Mouse (Mus musculus): ENCODE data around the gene Cab39l. TPM values are rescaled to one million over a fixed set of nuclear protein-coding genes. Genes with fewer than 3 reads are reported as not detected.

Cab39l gene
- polyA plus RNA-seq, 1 experiment from 2014 or later = 26.5 TPM

- peaks cover 5% of the 10 kb centered on the region for H3K4me1 ChIP-seq (ENCODE audit: control insufficient read depth, insufficient read depth, low read length)
- ATAC-seq (ENCODE audit: low FRiP score, low TSS enrichment) (no peak), DNase-seq (no peak)
- no peaks in the 10 kb centered on the region for H3K27me3 ChIP-seq (ENCODE audit: control insufficient read depth, insufficient read depth, low read length)
- no peak overlapping the region for H3K4me2 ChIP-seq (ENCODE audit: low read length)
- H3K36me3 ChIP-seq (ENCODE audit: control insufficient read depth, insufficient read depth, low read length) = no peaks in the 10 kb centered on the region
- H3K27ac ChIP-seq (replicated peaks; ENCODE audit: low read depth, low read length) = no peak overlapping the region
- H3K4me3 ChIP-seq (replicated peaks; ENCODE audit: low read depth, low read length) = no peak overlapping the region
- no peak overlapping the region for H3K9ac ChIP-seq (replicated peaks; ENCODE audit: low read length)
- H3K9me3 ChIP-seq (ENCODE audit: control insufficient read depth, low read length) = no peaks in the 10 kb centered on the region
Observed at GRCm38 (mm10) chr14:59435206-59435605, 5.6 kb upstream of the Cab39l start.

- Histone ChIP-seq H3K9ac (replicated peaks; ENCODE audit: low read length) (no peak overlapping the region), H3K9me3 (ENCODE audit: control insufficient read depth, low read length) (no peaks in the 10 kb centered on the region), H3K4me1 (ENCODE audit: control insufficient read depth, insufficient read depth, low read length) (peaks cover 5% of the 10 kb centered on the region), H3K4me3 (replicated peaks; ENCODE audit: low read depth, low read length) (no peak overlapping the region), H3K36me3 (ENCODE audit: control insufficient read depth, insufficient read depth, low read length) (no peaks in the 10 kb centered on the region), H3K27ac (replicated peaks; ENCODE audit: low read depth, low read length) (no peak overlapping the region), H3K27me3 (ENCODE audit: control insufficient read depth, insufficient read depth, low read length) (no peaks in the 10 kb centered on the region), H3K4me2 (ENCODE audit: low read length) (no peak overlapping the region)
- WGBS = 91% methylated on average over 3 of the region's 3 CpGs
- DNase-seq = no peak
- ATAC-seq (ENCODE audit: low FRiP score, low TSS enrichment) = no peak
Observed at GRCm38 (mm10) chr14:59437398-59437797, 3.4 kb upstream of the Cab39l start.

GRCm38 (mm10) chr14:59438505-59438904 lies 2.3 kb upstream of the Cab39l start:
- H3K4me2 ChIP-seq (ENCODE audit: low read length) = no peak overlapping the region
- DNase-seq (no peak), ATAC-seq (ENCODE audit: low FRiP score, low TSS enrichment) (no peak)
- WGBS = 95% methylated on average over 2 of the region's 2 CpGs
- H3K9ac ChIP-seq (replicated peaks; ENCODE audit: low read length) = no peak overlapping the region
- H3K4me3 ChIP-seq (replicated peaks; ENCODE audit: low read depth, low read length) = no peak overlapping the region
- H3K36me3 ChIP-seq (ENCODE audit: control insufficient read depth, insufficient read depth, low read length) = no peaks in the 10 kb centered on the region
- H3K27me3 ChIP-seq (ENCODE audit: control insufficient read depth, insufficient read depth, low read length) = no peaks in the 10 kb centered on the region
- H3K27ac ChIP-seq (replicated peaks; ENCODE audit: low read depth, low read length) = no peak overlapping the region
- peaks cover 5% of the 10 kb centered on the region for H3K4me1 ChIP-seq (ENCODE audit: control insufficient read depth, insufficient read depth, low read length)
- H3K9me3 ChIP-seq (ENCODE audit: control insufficient read depth, low read length) = no peaks in the 10 kb centered on the region

- H3K4me2 ChIP-seq (ENCODE audit: low read length) = peak overlapping the region; percentile 90
- 18% methylated on average over 7 of the region's 7 CpGs for WGBS
- no peaks in the 10 kb centered on the region for H3K36me3 ChIP-seq (ENCODE audit: control insufficient read depth, insufficient read depth, low read length)
- H3K4me1 ChIP-seq (ENCODE audit: control insufficient read depth, insufficient read depth, low read length) = peaks cover 5% of the 10 kb centered on the region
- peak overlapping the region; percentile 80 for H3K4me3 ChIP-seq (replicated peaks; ENCODE audit: low read depth, low read length)
- no peak overlapping the region for H3K27ac ChIP-seq (replicated peaks; ENCODE audit: low read depth, low read length)
- peak overlapping the region; percentile 79 for H3K9ac ChIP-seq (replicated peaks; ENCODE audit: low read length)
- ATAC-seq (ENCODE audit: low FRiP score, low TSS enrichment) (no peak), DNase-seq (no peak)
- no peaks in the 10 kb centered on the region for H3K9me3 ChIP-seq (ENCODE audit: control insufficient read depth, low read length)
- H3K27me3 ChIP-seq (ENCODE audit: control insufficient read depth, insufficient read depth, low read length) = no peaks in the 10 kb centered on the region
Observed at GRCm38 (mm10) chr14:59440039-59440438, 733 bp upstream of the Cab39l start.

- Histone ChIP-seq H3K27me3 (ENCODE audit: control insufficient read depth, insufficient read depth, low read length) (no peaks in the 10 kb centered on the region), H3K4me1 (ENCODE audit: control insufficient read depth, insufficient read depth, low read length) (peaks cover 5% of the 10 kb centered on the region), H3K4me3 (replicated peaks; ENCODE audit: low read depth, low read length) (peak overlapping the region; percentile 80), H3K36me3 (ENCODE audit: control insufficient read depth, insufficient read depth, low read length) (no peaks in the 10 kb centered on the region), H3K9ac (replicated peaks; ENCODE audit: low read length) (peak overlapping the region; percentile 79), H3K9me3 (ENCODE audit: control insufficient read depth, low read length) (no peaks in the 10 kb centered on the region), H3K4me2 (ENCODE audit: low read length) (peak overlapping the region; percentile 90), H3K27ac (replicated peaks; ENCODE audit: low read depth, low read length) (peak overlapping the region; percentile 83; the same call in 1 of the 2 replicates)
- 16% methylated on average over 6 of the region's 6 CpGs for WGBS
- no peak for ATAC-seq (ENCODE audit: low FRiP score, low TSS enrichment)
- DNase-seq = no peak
Observed at GRCm38 (mm10) chr14:59441472-59441805, 667 bp downstream of the Cab39l start.

- no peak overlapping the region for H3K4me2 ChIP-seq (ENCODE audit: low read length)
- H3K27ac ChIP-seq (replicated peaks; ENCODE audit: low read depth, low read length) = no peak overlapping the region
- H3K4me3 ChIP-seq (replicated peaks; ENCODE audit: low read depth, low read length) = no peak overlapping the region
- H3K27me3 ChIP-seq (ENCODE audit: control insufficient read depth, insufficient read depth, low read length) = no peaks in the 10 kb centered on the region
- DNase-seq (no peak), ATAC-seq (ENCODE audit: low FRiP score, low TSS enrichment) (no peak)
- no peaks in the 10 kb centered on the region for H3K36me3 ChIP-seq (ENCODE audit: control insufficient read depth, insufficient read depth, low read length)
- no peaks in the 10 kb centered on the region; the same call in 1 of the 2 replicates for H3K9me3 ChIP-seq (ENCODE audit: control insufficient read depth, low read length)
- no peaks in the 10 kb centered on the region for H3K4me1 ChIP-seq (ENCODE audit: control insufficient read depth, insufficient read depth, low read length)
- no peak overlapping the region for H3K9ac ChIP-seq (replicated peaks; ENCODE audit: low read length)
- WGBS = 88% methylated on average over 1 of the region's 1 CpGs
Observed at GRCm38 (mm10) chr14:59445421-59445820, 4.6 kb downstream of the Cab39l start.

GRCm38 (mm10) chr14:59447981-59448380 lies 7.2 kb downstream of the Cab39l start:
- H3K4me1 ChIP-seq (ENCODE audit: control insufficient read depth, insufficient read depth, low read length) = no peaks in the 10 kb centered on the region
- no peaks in the 10 kb centered on the region for H3K36me3 ChIP-seq (ENCODE audit: control insufficient read depth, insufficient read depth, low read length)
- no peaks in the 10 kb centered on the region for H3K27me3 ChIP-seq (ENCODE audit: control insufficient read depth, insufficient read depth, low read length)
- no peak overlapping the region for H3K27ac ChIP-seq (replicated peaks; ENCODE audit: low read depth, low read length)
- DNase-seq (no peak), ATAC-seq (ENCODE audit: low FRiP score, low TSS enrichment) (no peak)
- H3K9me3 ChIP-seq (ENCODE audit: control insufficient read depth, low read length) = no peaks in the 10 kb centered on the region; the same call in 1 of the 2 replicates
- H3K9ac ChIP-seq (replicated peaks; ENCODE audit: low read length) = no peak overlapping the region
- no peak overlapping the region for H3K4me3 ChIP-seq (replicated peaks; ENCODE audit: low read depth, low read length)
- H3K4me2 ChIP-seq (ENCODE audit: low read length) = no peak overlapping the region

- Histone ChIP-seq H3K27ac (replicated peaks; ENCODE audit: low read depth, low read length) (no peak overlapping the region), H3K4me1 (ENCODE audit: control insufficient read depth, insufficient read depth, low read length) (no peaks in the 10 kb centered on the region), H3K4me3 (replicated peaks; ENCODE audit: low read depth, low read length) (no peak overlapping the region), H3K36me3 (ENCODE audit: control insufficient read depth, insufficient read depth, low read length) (no peaks in the 10 kb centered on the region), H3K4me2 (ENCODE audit: low read length) (no peak overlapping the region), H3K9me3 (ENCODE audit: control insufficient read depth, low read length) (no peaks in the 10 kb centered on the region), H3K27me3 (ENCODE audit: control insufficient read depth, insufficient read depth, low read length) (no peaks in the 10 kb centered on the region), H3K9ac (replicated peaks; ENCODE audit: low read length) (no peak overlapping the region)
- DNase-seq = no peak
- WGBS = 95% methylated on average over 2 of the region's 2 CpGs
- ATAC-seq (ENCODE audit: low FRiP score, low TSS enrichment) = no peak
Observed at GRCm38 (mm10) chr14:59466503-59466902, 25.7 kb downstream of the Cab39l start.

- Histone ChIP-seq H3K36me3 (ENCODE audit: control insufficient read depth, insufficient read depth, low read length) (no peaks in the 10 kb centered on the region), H3K4me1 (ENCODE audit: control insufficient read depth, insufficient read depth, low read length) (no peaks in the 10 kb centered on the region), H3K4me3 (replicated peaks; ENCODE audit: low read depth, low read length) (no peak overlapping the region), H3K27ac (replicated peaks; ENCODE audit: low read depth, low read length) (no peak overlapping the region), H3K4me2 (ENCODE audit: low read length) (no peak overlapping the region), H3K9me3 (ENCODE audit: control insufficient read depth, low read length) (no peaks in the 10 kb centered on the region), H3K9ac (replicated peaks; ENCODE audit: low read length) (no peak overlapping the region), H3K27me3 (ENCODE audit: control insufficient read depth, insufficient read depth, low read length) (no peaks in the 10 kb centered on the region)
- no peak for ATAC-seq (ENCODE audit: low FRiP score, low TSS enrichment)
- WGBS = 67% methylated on average over 1 of the region's 1 CpGs
- peak; percentile 17 for DNase-seq
Observed at GRCm38 (mm10) chr14:59467798-59468197, 27.0 kb downstream of the Cab39l start.
